Comparison of ENCODE assay signal across 8 mouse cellular contexts in the genomic region with DNA sequence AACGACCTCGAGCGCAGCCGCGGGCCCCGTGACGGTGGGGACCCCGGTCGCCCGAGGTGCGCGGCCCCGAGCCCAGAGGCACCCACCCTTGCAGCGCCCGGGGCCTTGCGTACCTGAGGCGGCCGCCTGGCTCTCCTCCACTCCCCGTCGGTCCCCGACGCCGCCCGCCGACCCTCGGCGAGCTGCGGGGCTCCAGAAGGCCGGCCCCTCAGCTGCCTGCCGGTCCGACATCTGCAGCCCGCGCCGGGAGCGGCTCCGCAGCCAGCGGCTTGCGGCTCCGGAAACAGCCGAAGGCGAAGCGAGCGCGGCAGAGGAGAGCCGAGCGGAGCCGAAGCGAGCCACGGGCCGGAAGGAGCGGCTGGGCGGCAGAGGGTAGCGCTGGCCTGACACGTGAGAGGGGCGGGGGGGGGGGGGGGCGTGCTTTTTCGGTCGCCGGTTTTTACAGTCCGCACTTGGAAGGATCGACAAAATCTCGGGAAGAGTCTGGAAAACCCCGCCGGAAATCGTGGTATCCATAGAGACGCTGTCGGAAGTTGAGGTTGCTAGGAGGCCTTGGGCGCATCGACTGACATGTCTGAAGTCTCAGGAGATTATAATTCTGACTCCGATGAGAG. TPM values are rescaled to one million over a fixed set of nuclear protein-coding genes. Genes with fewer than 3 reads are reported as not detected.
DNase-seq lines count a peak whose midpoint lies in the region; ATAC-seq and TF ChIP-seq lines count a peak whose summit lies in the region.

A gene (minus strand): TSS at position 482 of the 614 bp plus-strand sequence.

- under 1% methylated on average over 56 of the region's 70 CpGs for WGBS in forebrain, embryonic 16.5 days
- WGBS in lung, adult 2 months, result under 1% methylated on average over 70 of the region's 70 CpGs
- under 1% methylated on average over 61 of the region's 70 CpGs for WGBS in neural tube, embryonic 15.5 days

- no peaks in the 10 kb centered on the region for H3K27me3 ChIP-seq in forebrain, embryonic 16.5 days (replicated peaks; ENCODE audit: control insufficient read depth, insufficient read depth, low read length)
- no peaks in the 10 kb centered on the region for H3K27me3 ChIP-seq in neural tube, embryonic 15.5 days (replicated peaks)

- H3K4me2 ChIP-seq in forebrain, embryonic 16.5 days (ENCODE audit: low read length), result peak within 1 kb of the TSS; percentile 82
- H3K4me2 ChIP-seq in neural tube, embryonic 15.5 days, result peak within 1 kb of the TSS; percentile 79

- no peak for TF ChIP-seq POLR2A in lung, adult 2 months (IDR thresholded peaks at IDR 0.05; ENCODE audit: borderline replicate concordance, extremely low read depth, low read depth, low read length)

- H3K36me3 ChIP-seq in forebrain, embryonic 16.5 days (ENCODE audit: control insufficient read depth, insufficient read depth), result no peaks in the 10 kb centered on the region
- H3K36me3 ChIP-seq in neural tube, embryonic 15.5 days, result no peaks in the 10 kb centered on the region

- peak; percentile 96 for ATAC-seq in forebrain, embryonic 16.5 days
- ATAC-seq in neural tube, embryonic 15.5 days (ENCODE audit: low FRiP score), result peak; percentile 95

- peak within 1 kb of the TSS; percentile 95 for H3K9ac ChIP-seq in forebrain, embryonic 16.5 days (replicated peaks; ENCODE audit: low read depth, low read length)
- peak within 1 kb of the TSS; percentile 84 for H3K9ac ChIP-seq in neural tube, embryonic 15.5 days (replicated peaks)

- H3K27ac ChIP-seq in forebrain, embryonic 16.5 days (ENCODE audit: low read length), result peak within 1 kb of the TSS; percentile 93
- peak within 1 kb of the TSS; percentile 96 for H3K27ac ChIP-seq in layer of hippocampus, adult 2 months
- H3K27ac ChIP-seq in neural tube, embryonic 15.5 days (replicated peaks), result peak within 1 kb of the TSS; percentile 90

- DNase-seq in ES-CJ7 (ENCODE audit: low read depth, low spot score), result peak; percentile 89
- DNase-seq in cerebellum, adult 11 months, result peak; percentile 75
- peak; percentile 75 to 79 for DNase-seq in heart, postnatal 36 days
- DNase-seq in layer of hippocampus, adult 2 months (ENCODE audit: low spot score in 2 of 2), result peak; percentile 72 to 81
- DNase-seq in lung, adult 2 months, result peak; percentile 69
- peak; percentile 86 for DNase-seq in testis, postnatal 10 days (ENCODE audit: low spot score)

- H3K9me3 ChIP-seq in forebrain, embryonic 16.5 days (ENCODE audit: control insufficient read depth, low read length), result no peaks in the 10 kb centered on the region
- no peaks in the 10 kb centered on the region for H3K9me3 ChIP-seq in neural tube, embryonic 15.5 days (replicated peaks)

- TF ChIP-seq CTCF in layer of hippocampus, adult 2 months (conservative IDR thresholded peaks at IDR 0.05), result no peak
- TF ChIP-seq CTCF in lung, adult 2 months (IDR thresholded peaks at IDR 0.05; ENCODE audit: insufficient read depth, low read length), result no peak

- intact Hi-C loops in heart, postnatal 36 days (cut with DNase I), result loop anchor here (2.0 kb wide), 1 partner anchor 51 kb away; no protein-coding TSS in a partner anchor

- H3K4me1 ChIP-seq in forebrain, embryonic 16.5 days (replicated peaks; ENCODE audit: control insufficient read depth, insufficient read depth, low read length), result peaks cover 7% of the 10 kb centered on the region
- H3K4me1 ChIP-seq in lung, adult 2 months (ENCODE audit: control insufficient read depth, insufficient read depth, low read length), result 0 out of 2 replicates have a peak, but pooled peaks cover 4% of the 10 kb centered on the region
- H3K4me1 ChIP-seq in neural tube, embryonic 15.5 days, result peaks cover 15% of the 10 kb centered on the region

- peak within 1 kb of the TSS; percentile 87 for H3K4me3 ChIP-seq in forebrain, embryonic 16.5 days (replicated peaks; ENCODE audit: low read length)
- peak within 1 kb of the TSS; percentile 80 for H3K4me3 ChIP-seq in layer of hippocampus, adult 2 months
- H3K4me3 ChIP-seq in lung, adult 2 months (replicated peaks; ENCODE audit: extremely low read depth, low read depth, low read length), result peak within 1 kb of the TSS; percentile 84
- peak within 1 kb of the TSS; percentile 65 for H3K4me3 ChIP-seq in neural tube, embryonic 15.5 days (replicated peaks)

RNA-seq across cellular contexts. Expression of the gene that starts here (rescaled TPM):
- 4.7 and 5.1 TPM in 2 replicates for polyA plus RNA-seq in forebrain, embryonic 16.5 days (2015; fragmentation: Nextera tagmentation; extraction: Ambion mirVana)
- 1 to 10 TPM; 5.1 to 5.9 TPM for total RNA-seq in heart, postnatal 36 days (2021)
- total RNA-seq in layer of hippocampus, adult 2 months (2021), result 10 to 100 TPM; 25.6 to 26.4 TPM
- polyA plus RNA-seq in lung, adult 2 months (2012; rRNA removed), result 4.4 and 5.9 TPM in 2 replicates
- polyA plus RNA-seq in neural tube, embryonic 15.5 days (2015; fragmentation: Nextera tagmentation; extraction: Ambion mirVana), result 4.4 and 4.6 TPM in 2 replicates

Comparison
In these comparisons a context has a peak if more than half of its experiments do, and no peak if none do; other contexts are left out.
1. Peak in every context shown above with its lines: DNase-seq, ATAC-seq, H3K4me3 ChIP-seq and H3K27ac ChIP-seq.